Mouse (Mus musculus): ENCODE measurements around the gene Hoxb3. TPM values are rescaled to one million over a fixed set of nuclear protein-coding genes. Genes with fewer than 3 reads are reported as not detected.
A peak's percentile ranks its signal among the peaks of the same experiment; 100 is the strongest.

The Hoxb3 gene
- polyA plus RNA-seq, 1 experiment = 11.0 TPM

DNA sequence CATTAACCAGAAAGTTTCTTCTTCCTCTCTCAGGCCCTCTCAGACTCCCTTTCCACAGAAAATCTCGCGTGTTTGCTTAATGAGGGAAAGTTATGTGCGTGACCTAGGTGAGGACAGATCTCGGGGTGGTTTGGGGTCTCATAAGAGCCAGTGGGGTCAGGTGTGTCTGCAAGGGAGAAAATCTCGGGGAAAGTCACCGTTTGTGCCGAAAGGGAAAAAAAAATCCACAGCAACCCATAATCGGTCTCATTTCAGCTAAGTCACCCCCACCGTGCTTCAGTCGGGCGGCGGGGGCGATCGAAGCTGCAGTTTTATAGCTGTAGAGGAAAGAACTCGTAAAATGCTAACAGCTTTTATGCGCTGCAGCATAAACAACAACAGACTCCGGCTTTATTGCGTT lies 41.7 kb upstream of the Hoxb3 start:
- no peak for DNase-seq
- Histone ChIP-seq H3K4me1 (ENCODE audit: control insufficient read depth, insufficient read depth, low read length) (0 out of 2 replicates have a peak, but pooled peaks cover 2% of the 10 kb centered on the region), H3K4me3 (replicated peaks; ENCODE audit: extremely low read depth, low read depth, low read length) (no peak overlapping the region)
- TF ChIP-seq CTCF (IDR thresholded peaks at IDR 0.05; ENCODE audit: insufficient read depth, low read length) = no peak
- 18% methylated on average over 18 of the region's 18 CpGs for WGBS

DNA sequence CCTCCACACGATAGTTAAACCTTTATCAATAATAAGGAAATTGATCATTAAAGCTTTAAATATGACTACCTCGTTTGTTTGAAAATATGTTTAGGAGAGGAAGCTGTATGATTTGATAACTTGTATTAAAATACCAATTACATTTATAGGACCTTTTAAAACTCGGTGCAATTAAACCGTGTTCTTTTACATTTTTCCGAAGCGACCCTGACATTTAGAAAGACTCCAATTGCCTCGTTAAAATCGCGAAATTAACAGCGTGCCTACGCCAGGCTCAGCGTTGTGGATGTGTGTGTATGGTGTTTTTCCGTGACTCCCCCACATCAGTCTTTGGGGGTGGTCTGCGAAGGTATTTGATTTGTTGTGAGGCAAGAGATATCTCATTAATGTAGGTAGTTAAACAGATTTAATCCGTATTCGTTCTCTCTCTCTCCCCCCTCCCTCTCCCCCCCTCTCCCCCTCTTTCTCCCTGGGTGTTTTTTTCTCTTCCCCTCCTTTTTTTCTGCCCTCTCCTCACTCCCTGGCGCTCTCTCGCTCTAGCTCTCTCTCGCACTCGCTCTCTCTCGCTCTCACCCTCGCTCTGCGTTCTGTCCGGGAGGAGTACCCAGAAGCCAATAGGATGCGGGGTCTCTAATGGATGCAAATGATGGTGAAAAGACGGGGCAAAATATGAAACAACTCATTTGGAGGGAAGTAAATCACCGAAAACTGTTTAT lies 41.1 kb upstream of the Hoxb3 start, which contains the start of gene Hoxb8:
Hoxb8 (plus strand) TSS at position 51 of the 716 bp plus-strand sequence.
- no peak for DNase-seq
- TF ChIP-seq POLR2A (IDR thresholded peaks at IDR 0.05; ENCODE audit: borderline replicate concordance, extremely low read depth, low read depth, low read length) (no peak), CTCF (IDR thresholded peaks at IDR 0.05; ENCODE audit: insufficient read depth, low read length) (no peak)
- H3K4me1 ChIP-seq (ENCODE audit: control insufficient read depth, insufficient read depth, low read length) = 0 out of 2 replicates have a peak, but pooled peaks cover 2% of the 10 kb centered on the region
- no peak within 1 kb of the TSS for H3K4me3 ChIP-seq (replicated peaks; ENCODE audit: extremely low read depth, low read depth, low read length)
- 9% methylated on average over 27 of the region's 27 CpGs for WGBS

DNA sequence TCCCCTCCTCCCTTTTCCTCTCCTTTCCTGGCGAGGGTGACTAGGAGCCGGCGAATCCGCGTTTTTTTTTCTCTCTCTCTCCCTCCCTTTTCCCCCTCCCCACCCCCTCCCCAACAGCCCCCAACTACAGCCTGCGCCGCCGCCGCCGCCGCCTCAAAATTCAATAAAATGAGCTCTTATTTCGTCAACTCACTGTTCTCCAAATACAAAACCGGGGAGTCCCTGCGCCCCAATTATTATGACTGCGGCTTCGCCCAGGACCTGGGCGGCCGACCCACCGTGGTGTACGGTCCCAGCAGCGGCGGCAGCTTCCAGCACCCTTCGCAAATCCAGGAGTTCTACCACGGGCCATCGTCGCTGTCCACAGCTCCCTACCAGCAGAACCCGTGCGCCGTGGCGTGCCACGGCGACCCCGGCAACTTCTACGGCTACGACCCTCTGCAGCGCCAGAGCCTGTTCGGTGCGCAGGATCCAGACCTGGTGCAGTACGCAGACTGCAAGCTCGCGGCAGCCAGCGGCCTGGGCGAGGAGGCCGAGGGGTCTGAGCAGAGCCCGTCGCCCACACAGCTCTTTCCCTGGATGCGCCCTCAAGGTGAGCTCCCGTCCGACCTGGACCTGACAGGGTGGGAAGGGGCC lies 40.2 kb upstream of the Hoxb3 start:
- TF ChIP-seq POLR2A (IDR thresholded peaks at IDR 0.05; ENCODE audit: borderline replicate concordance, extremely low read depth, low read depth, low read length) = no peak
- no peak for TF ChIP-seq CTCF (IDR thresholded peaks at IDR 0.05; ENCODE audit: insufficient read depth, low read length)
- WGBS = 3% methylated on average over 47 of the region's 49 CpGs
- Histone ChIP-seq H3K4me3 (replicated peaks; ENCODE audit: extremely low read depth, low read depth, low read length) (no peak overlapping the region), H3K4me1 (ENCODE audit: control insufficient read depth, insufficient read depth, low read length) (0 out of 2 replicates have a peak, but pooled peaks cover 2% of the 10 kb centered on the region)
- no peak for DNase-seq

DNA sequence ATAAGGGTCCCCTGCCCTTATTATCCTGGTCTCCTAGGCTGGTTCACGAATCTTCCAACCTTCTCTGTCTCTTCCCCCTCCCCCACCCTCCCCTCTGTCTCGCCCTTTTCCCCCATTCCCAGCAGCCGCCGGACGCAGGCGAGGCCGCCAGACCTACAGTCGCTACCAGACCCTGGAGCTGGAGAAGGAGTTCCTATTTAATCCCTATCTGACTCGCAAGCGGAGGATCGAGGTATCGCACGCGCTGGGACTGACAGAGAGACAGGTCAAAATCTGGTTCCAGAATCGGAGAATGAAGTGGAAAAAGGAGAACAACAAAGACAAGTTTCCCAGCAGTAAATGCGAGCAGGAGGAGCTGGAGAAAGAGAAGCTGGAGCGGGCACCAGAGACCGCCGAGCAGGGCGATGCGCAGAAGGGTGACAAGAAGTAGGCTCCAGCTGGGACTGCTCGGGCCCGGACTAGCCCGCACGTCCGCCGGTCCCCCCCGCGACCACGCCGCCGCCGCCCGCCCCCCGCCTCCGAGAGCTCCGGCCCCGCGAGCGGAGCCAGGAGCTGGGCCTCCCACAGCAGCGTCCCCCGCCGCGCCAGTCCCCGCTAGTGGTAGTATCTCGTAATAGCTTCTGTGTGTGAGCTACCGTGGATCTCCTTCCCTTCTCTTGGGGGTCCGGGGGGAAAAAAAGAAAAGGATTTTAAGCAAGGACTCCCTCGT lies 38.9 kb upstream of the Hoxb3 start:
- no peak for DNase-seq
- Histone ChIP-seq H3K4me3 (replicated peaks; ENCODE audit: extremely low read depth, low read depth, low read length) (peak overlapping the region; percentile 59), H3K4me1 (ENCODE audit: control insufficient read depth, insufficient read depth, low read length) (0 out of 2 replicates have a peak, but pooled peaks cover 2% of the 10 kb centered on the region)
- WGBS = 2% methylated on average over 49 of the region's 49 CpGs
- TF ChIP-seq CTCF (IDR thresholded peaks at IDR 0.05; ENCODE audit: insufficient read depth, low read length) (no peak), POLR2A (IDR thresholded peaks at IDR 0.05; ENCODE audit: borderline replicate concordance, extremely low read depth, low read depth, low read length) (0 out of 2 replicates have a peak, but pooled peaks have one; percentile 13)

- TF ChIP-seq POLR2A (IDR thresholded peaks at IDR 0.05; ENCODE audit: borderline replicate concordance, extremely low read depth, low read depth, low read length) (no peak), CTCF (IDR thresholded peaks at IDR 0.05; ENCODE audit: insufficient read depth, low read length) (no peak)
- WGBS = 5% methylated on average over 37 of the region's 37 CpGs
- 0 out of 2 replicates have a peak, but pooled peaks cover 2% of the 10 kb centered on the region for H3K4me1 ChIP-seq (ENCODE audit: control insufficient read depth, insufficient read depth, low read length)
- H3K4me3 ChIP-seq (replicated peaks; ENCODE audit: extremely low read depth, low read depth, low read length) = peak overlapping the region; percentile 37
- no peak for DNase-seq
Observed at GRCm38 (mm10) chr11:96284774-96285734, 38.1 kb upstream of the Hoxb3 start.

- DNase-seq = no peak
- 4% methylated on average over 43 of the region's 43 CpGs for WGBS
- TF ChIP-seq POLR2A (IDR thresholded peaks at IDR 0.05; ENCODE audit: borderline replicate concordance, extremely low read depth, low read depth, low read length) (no peak), CTCF (IDR thresholded peaks at IDR 0.05; ENCODE audit: insufficient read depth, low read length) (no peak)
- H3K4me1 ChIP-seq (ENCODE audit: control insufficient read depth, insufficient read depth, low read length) = 0 out of 2 replicates have a peak, but pooled peaks cover 2% of the 10 kb centered on the region
- peak within 1 kb of the TSS; percentile 41 for H3K4me3 ChIP-seq (replicated peaks; ENCODE audit: extremely low read depth, low read depth, low read length)
Observed at GRCm38 (mm10) chr11:96285771-96286738, 37.1 kb upstream of the Hoxb3 start, which contains the start of gene Hoxb7. Hoxb7 (plus strand) TSS chr11:96286623.

- no peak for DNase-seq
- TF ChIP-seq POLR2A (IDR thresholded peaks at IDR 0.05; ENCODE audit: borderline replicate concordance, extremely low read depth, low read depth, low read length) (no peak), CTCF (IDR thresholded peaks at IDR 0.05; ENCODE audit: insufficient read depth, low read length) (no peak)
- 0 out of 2 replicates have a peak, but pooled peaks cover 2% of the 10 kb centered on the region for H3K4me1 ChIP-seq (ENCODE audit: control insufficient read depth, insufficient read depth, low read length)
- peak overlapping the region; percentile 41 for H3K4me3 ChIP-seq (replicated peaks; ENCODE audit: extremely low read depth, low read depth, low read length)
- WGBS = 3% methylated on average over 55 of the region's 55 CpGs
Observed at GRCm38 (mm10) chr11:96286739-96287385, 36.3 kb upstream of the Hoxb3 start.
